9 mouse cellular contexts compared by ENCODE assay signal in genomic region chr9:20857131-20857530, GRCm38 (mm10). TPM values are rescaled to one million over a fixed set of nuclear protein-coding genes. Genes with fewer than 3 reads are reported as not detected.
DNase-seq lines count a peak whose midpoint lies in the region; ATAC-seq and TF ChIP-seq lines count a peak whose summit lies in the region.
"Had no signal": no experiment of that assay in that cellular context is flagged by ENCODE, and none has a peak within 500 bp of the region (broad histone marks: within the 10 kb centered on the region; RNA-seq: fewer than 3 reads in every experiment).

No protein-coding gene starts in this region.

- H3K27me3 ChIP-seq in G1E (ENCODE audit: insufficient read depth, low read length): peaks cover 6% of the 10 kb centered on the region; the same call in 1 of the 2 replicates
- H3K27me3 ChIP-seq in lung, embryonic 14.5 days (ENCODE audit: insufficient read depth, low read length): no peaks in the 10 kb centered on the region

- no peak overlapping the region for H3K4me3 ChIP-seq in G1E (ENCODE audit: low read depth, low read length)
- no peak overlapping the region for H3K4me3 ChIP-seq in lung, embryonic 14.5 days (ENCODE audit: low read depth, low read length)
- H3K4me3 ChIP-seq: midbrain, embryonic 12.5 days had no signal

- 11% methylated on average over 6 of the region's 6 CpGs for WGBS in lung, embryonic 14.5 days

- intact Hi-C loops in heart, postnatal 10 days (cut with DNase I): no loop called here

- H3K9ac ChIP-seq in lung, embryonic 14.5 days: no peak overlapping the region
- H3K9ac ChIP-seq: midbrain, embryonic 12.5 days had no signal

- no peak overlapping the region for H3K4me2 ChIP-seq in lung, embryonic 14.5 days
- H3K4me2 ChIP-seq: midbrain, embryonic 12.5 days had no signal

- ATAC-seq in G1E (ENCODE audit: extremely low read depth, insufficient number of reproducible peaks, low FRiP score, poor library complexity, severe bottlenecking): peak; percentile 45; the same call in 1 of the 2 replicates
- peak; percentile 98 for ATAC-seq in granulocyte monocyte progenitor cell, adult 5-6 weeks (replicated peaks; ENCODE audit: poor library complexity, severe bottlenecking)
- ATAC-seq in lung, embryonic 14.5 days (ENCODE audit: insufficient read depth): 0 out of 2 replicates have a peak, but pooled peaks have one; percentile 28
- no peak for ATAC-seq in activated CD4-positive, CD25-positive, alpha-beta regulatory T cell, adult 4 months

- no peak for TF ChIP-seq CTCF in G1E (IDR thresholded peaks at IDR 0.05; ENCODE audit: low read depth, low read length)
- no peak for TF ChIP-seq CTCF in lung, embryonic 14.5 days (IDR thresholded peaks at IDR 0.05; ENCODE audit: low read depth)

- no peaks in the 10 kb centered on the region for H3K4me1 ChIP-seq in G1E (ENCODE audit: insufficient read depth, low read depth, low read length)
- H3K4me1 ChIP-seq in lung, embryonic 14.5 days (ENCODE audit: insufficient read depth): no peaks in the 10 kb centered on the region
- H3K4me1 ChIP-seq: midbrain, embryonic 12.5 days had no signal

- no peaks in the 10 kb centered on the region for H3K36me3 ChIP-seq in G1E (replicated peaks)
- no peaks in the 10 kb centered on the region for H3K36me3 ChIP-seq in lung, embryonic 14.5 days (ENCODE audit: insufficient read depth)
- H3K36me3 ChIP-seq: midbrain, embryonic 12.5 days had no signal

- no peaks in the 10 kb centered on the region for H3K9me3 ChIP-seq in G1E (replicated peaks)
- H3K9me3 ChIP-seq in lung, embryonic 14.5 days (ENCODE audit: low read depth, low read length): no peaks in the 10 kb centered on the region
- H3K9me3 ChIP-seq: midbrain, embryonic 12.5 days had no signal

- no peak overlapping the region for H3K27ac ChIP-seq in lung, embryonic 14.5 days (ENCODE audit: low read depth)
- H3K27ac ChIP-seq: midbrain, embryonic 12.5 days had no signal

- peak; percentile 67 to 79 for DNase-seq in heart, postnatal 10 days
- DNase-seq in heart, adult 11 months: no peak
- peak; percentile 68 for DNase-seq in G1E (ENCODE audit: low spot score)
- peak; percentile 88 for DNase-seq in lung, embryonic 14.5 days
- DNase-seq in thymus, postnatal 25 days: peak; percentile 51
- no peak for DNase-seq in cerebellum, adult 9-11 months

RNA-seq across cellular contexts. Expression of gene A230050P20Rik, which starts 11.3 kb away (rescaled TPM):
- total RNA-seq in heart, postnatal 10 days (2021): 1 to 10 TPM; 6.5 to 7.2 TPM
- total RNA-seq in G1E (2014; fragmentation: Nextera tagmentation) (not detected in 2 replicates), G1E (2017) (0.05 TPM in 1 of 2 replicates, not detected in the other)
- 0.04 and 0.05 TPM in 2 replicates for polyA plus RNA-seq in G1E (2012)
- 13.8 and 44.1 TPM in 2 replicates for total RNA-seq in granulocyte monocyte progenitor cell, adult 5-6 weeks (2014; fragmentation: Nextera tagmentation)
- 14.4 and 16.1 TPM in 2 replicates for total RNA-seq in granulocyte monocyte progenitor cell, adult 5-6 weeks (2017)
- polyA plus RNA-seq in lung, embryonic 14.5 days (2014; fragmentation: Nextera tagmentation; extraction: Ambion mirVana): 8.0 and 9.4 TPM in 2 replicates
- 10 to 100 TPM; 12.4 to 14.6 TPM for polyA plus RNA-seq in activated CD4-positive, CD25-positive, alpha-beta regulatory T cell, adult 4 months (2017; shearing (Covaris generic))

RNA-seq across cellular contexts. Expression of gene Angptl6, which starts 22.4 kb away (rescaled TPM):
- 1 to 10 TPM; 1.7 to 1.8 TPM for total RNA-seq in heart, postnatal 10 days (2021)
- 1.2 and 5.1 TPM in 2 replicates for total RNA-seq in G1E (2014; fragmentation: Nextera tagmentation)
- 0.66 and 0.93 TPM in 2 replicates for total RNA-seq in G1E (2017)
- 2.4 and 3.1 TPM in 2 replicates for polyA plus RNA-seq in G1E (2012)
- 1.5 and 2.5 TPM in 2 replicates for total RNA-seq in granulocyte monocyte progenitor cell, adult 5-6 weeks (2014; fragmentation: Nextera tagmentation)
- 0.52 and 1.4 TPM in 2 replicates for total RNA-seq in granulocyte monocyte progenitor cell, adult 5-6 weeks (2017)
- polyA plus RNA-seq in lung, embryonic 14.5 days (2014; fragmentation: Nextera tagmentation; extraction: Ambion mirVana): 1.9 and 2.9 TPM in 2 replicates
- polyA plus RNA-seq in activated CD4-positive, CD25-positive, alpha-beta regulatory T cell, adult 4 months (2017; shearing (Covaris generic)): 1 to 10 TPM in 1 of 2 experiments, under 1 TPM in 1; 0.76 to 1.5 TPM

RNA-seq across cellular contexts. Expression of gene Ppan, which starts 30.8 kb away (rescaled TPM):
- total RNA-seq in heart, postnatal 10 days (2021): 10 to 100 TPM; 13.2 to 13.9 TPM
- total RNA-seq in G1E (2014; fragmentation: Nextera tagmentation) (40.3 and 47.7 TPM in 2 replicates), G1E (2017) (66.9 and 71.7 TPM in 2 replicates)
- polyA plus RNA-seq in G1E (2012): 297 and 313 TPM in 2 replicates
- 88.0 and 115 TPM in 2 replicates for total RNA-seq in granulocyte monocyte progenitor cell, adult 5-6 weeks (2014; fragmentation: Nextera tagmentation)
- total RNA-seq in granulocyte monocyte progenitor cell, adult 5-6 weeks (2017): 172 and 173 TPM in 2 replicates
- polyA plus RNA-seq in lung, embryonic 14.5 days (2014; fragmentation: Nextera tagmentation; extraction: Ambion mirVana): 77.3 and 83.6 TPM in 2 replicates
- polyA plus RNA-seq in activated CD4-positive, CD25-positive, alpha-beta regulatory T cell, adult 4 months (2017; shearing (Covaris generic)): 10 to 100 TPM; 22.9 to 30.1 TPM

RNA-seq across cellular contexts. Expression of gene Rdh8, which starts 38.8 kb away (rescaled TPM):
- total RNA-seq in heart, postnatal 10 days (2021): not detected
- not detected in 2 replicates for total RNA-seq in G1E (2014; fragmentation: Nextera tagmentation)
- total RNA-seq in G1E (2017): 0.06 TPM in 1 of 2 replicates, not detected in the other
- polyA plus RNA-seq in G1E (2012): not detected in 2 replicates
- not detected in 2 replicates for total RNA-seq in granulocyte monocyte progenitor cell, adult 5-6 weeks (2014; fragmentation: Nextera tagmentation)
- total RNA-seq in granulocyte monocyte progenitor cell, adult 5-6 weeks (2017): not detected in 2 replicates
- not detected in 2 replicates for polyA plus RNA-seq in lung, embryonic 14.5 days (2014; fragmentation: Nextera tagmentation; extraction: Ambion mirVana)
- polyA plus RNA-seq in activated CD4-positive, CD25-positive, alpha-beta regulatory T cell, adult 4 months (2017; shearing (Covaris generic)): not detected
- polyA plus RNA-seq: midbrain, embryonic 12.5 days had no signal

RNA-seq across cellular contexts. Expression of gene Eif3g, which starts 41.3 kb away (rescaled TPM):
- 100 to 1,000 TPM; 109 to 113 TPM for total RNA-seq in heart, postnatal 10 days (2021)
- total RNA-seq in G1E (2014; fragmentation: Nextera tagmentation) (198 and 222 TPM in 2 replicates), G1E (2017) (173 and 175 TPM in 2 replicates)
- 475 and 545 TPM in 2 replicates for polyA plus RNA-seq in G1E (2012)
- total RNA-seq in granulocyte monocyte progenitor cell, adult 5-6 weeks (2014; fragmentation: Nextera tagmentation): 224 and 262 TPM in 2 replicates
- 187 and 207 TPM in 2 replicates for total RNA-seq in granulocyte monocyte progenitor cell, adult 5-6 weeks (2017)
- polyA plus RNA-seq in lung, embryonic 14.5 days (2014; fragmentation: Nextera tagmentation; extraction: Ambion mirVana): 295 and 296 TPM in 2 replicates
- polyA plus RNA-seq in activated CD4-positive, CD25-positive, alpha-beta regulatory T cell, adult 4 months (2017; shearing (Covaris generic)): 100 to 1,000 TPM; 190 to 235 TPM

Comparison
In these comparisons a context has a peak if more than half of its experiments do, and no peak if none do; other contexts are left out.
1. DNase-seq: peak in heart, postnatal 10 days (2 of 2), G1E (single experiment), lung, embryonic 14.5 days (single experiment) and thymus, postnatal 25 days (single experiment); none in heart, adult 11 months (single experiment) and cerebellum, adult 9-11 months (single experiment).
2. RNA of gene A230050P20Rik, which starts 11.3 kb away (total RNA-seq): 13.8 to 44.1 TPM in granulocyte monocyte progenitor cell, adult 5-6 weeks and 6.5 to 7.2 TPM in heart, postnatal 10 days; 0.05 TPM in G1E; every median in the first group is over 4 times any median in the second.